In genomic region chr11:94928820-94929219, GRCm38 (mm10) we compare ENCODE assay signal across 8 mouse cellular contexts. TPM values are rescaled to one million over a fixed set of nuclear protein-coding genes. Genes with fewer than 3 reads are reported as not detected.
DNase-seq lines count a peak whose midpoint lies in the region; ATAC-seq and TF ChIP-seq lines count a peak whose summit lies in the region.

No protein-coding gene starts in this region.

- peak overlapping the region; percentile 96 for H3K27ac ChIP-seq in embryonic facial prominence, embryonic 13.5 days
- peak overlapping the region; percentile 89 for H3K27ac ChIP-seq in heart, embryonic 10.5 days
- H3K27ac ChIP-seq in liver, postnatal 0 days (ENCODE audit: low read depth): no peak overlapping the region
- no peak overlapping the region for H3K27ac ChIP-seq in neural tube, embryonic 14.5 days (ENCODE audit: low read depth, low read length)

- peak; percentile 82 for ATAC-seq in embryonic facial prominence, embryonic 13.5 days (ENCODE audit: insufficient number of reproducible peaks, insufficient read depth, low FRiP score, low TSS enrichment, low read depth)
- ATAC-seq in liver, postnatal 0 days: peak; percentile 83; the same call in 1 of the 2 replicates
- ATAC-seq in neural tube, embryonic 14.5 days (ENCODE audit: low read depth): peak; percentile 68

- DNase-seq in cerebellum, postnatal 14 days: peak; percentile 58 to 74
- DNase-seq in cerebellum, adult 8-10 months: no peak
- DNase-seq in heart, embryonic 10.5 days (ENCODE audit: low spot score): peak; percentile 97
- DNase-seq in kidney, adult 18-20 months: peak; percentile 63
- peak; percentile 69 for DNase-seq in liver, postnatal 0 days
- peak; percentile 68 to 87 for DNase-seq in urinary bladder, postnatal 36 days (ENCODE audit: low spot score in 2 of 2)

- no peaks in the 10 kb centered on the region for H3K27me3 ChIP-seq in embryonic facial prominence, embryonic 13.5 days
- peaks cover 23% of the 10 kb centered on the region for H3K27me3 ChIP-seq in heart, embryonic 10.5 days (ENCODE audit: insufficient read depth, poor library complexity, severe bottlenecking)
- H3K27me3 ChIP-seq in liver, postnatal 0 days (ENCODE audit: insufficient read depth, low read length): peaks cover 15% of the 10 kb centered on the region
- H3K27me3 ChIP-seq in neural tube, embryonic 14.5 days (ENCODE audit: control insufficient read depth, insufficient read depth, low read length): 0 out of 2 replicates have a peak, but pooled peaks cover 2% of the 10 kb centered on the region

- H3K4me2 ChIP-seq in embryonic facial prominence, embryonic 13.5 days: peak overlapping the region; percentile 48
- H3K4me2 ChIP-seq in liver, postnatal 0 days (ENCODE audit: low read depth, low read length): 0 out of 2 replicates have a peak overlapping the region, but pooled peaks have one; percentile 18
- H3K4me2 ChIP-seq in neural tube, embryonic 14.5 days (ENCODE audit: low read depth, low read length): no peak overlapping the region

- H3K9me3 ChIP-seq in embryonic facial prominence, embryonic 13.5 days: no peaks in the 10 kb centered on the region
- no peaks in the 10 kb centered on the region for H3K9me3 ChIP-seq in heart, embryonic 10.5 days
- no peaks in the 10 kb centered on the region for H3K9me3 ChIP-seq in liver, postnatal 0 days (ENCODE audit: low read length)
- H3K9me3 ChIP-seq in neural tube, embryonic 14.5 days (ENCODE audit: control insufficient read depth, low read length): no peaks in the 10 kb centered on the region

- whole genome bisulfite sequencing in embryonic facial prominence, embryonic 13.5 days: 7% methylated on average over 13 of the region's 13 CpGs
- under 1% methylated on average over 13 of the region's 13 CpGs for WGBS in heart, embryonic 10.5 days
- 13% methylated on average over 12 of the region's 13 CpGs for WGBS in liver, postnatal 0 days (ENCODE audit: insufficient replicate concordance)
- 4% methylated on average over 13 of the region's 13 CpGs for WGBS in neural tube, embryonic 14.5 days

- TF ChIP-seq CTCF in liver, postnatal 0 days (IDR thresholded peaks at IDR 0.05; ENCODE audit: low read depth): no peak

- H3K9ac ChIP-seq in embryonic facial prominence, embryonic 13.5 days: peak overlapping the region; percentile 61; the same call in 1 of the 2 replicates
- no peak overlapping the region; the same call in 1 of the 2 replicates for H3K9ac ChIP-seq in liver, postnatal 0 days (replicated peaks)
- H3K9ac ChIP-seq in neural tube, embryonic 14.5 days (replicated peaks; ENCODE audit: low read depth, low read length): no peak overlapping the region

- TF ChIP-seq EP300 in liver, postnatal 0 days (IDR thresholded peaks at IDR 0.05; ENCODE audit: low read depth): no peak

- peak overlapping the region; percentile 9; the same call in 1 of the 2 replicates for H3K4me3 ChIP-seq in embryonic facial prominence, embryonic 13.5 days
- peak overlapping the region; percentile 35 for H3K4me3 ChIP-seq in heart, embryonic 10.5 days
- no peak overlapping the region for H3K4me3 ChIP-seq in liver, postnatal 0 days (ENCODE audit: low read depth, low read length)
- H3K4me3 ChIP-seq in neural tube, embryonic 14.5 days (ENCODE audit: low read depth, low read length): no peak overlapping the region

- H3K4me1 ChIP-seq in embryonic facial prominence, embryonic 13.5 days: peaks cover 65% of the 10 kb centered on the region
- H3K4me1 ChIP-seq in heart, embryonic 10.5 days: peaks cover 59% of the 10 kb centered on the region
- peaks cover 3% of the 10 kb centered on the region; the same call in 1 of the 2 replicates for H3K4me1 ChIP-seq in liver, postnatal 0 days (ENCODE audit: insufficient read depth)
- peaks cover 3% of the 10 kb centered on the region; the same call in 1 of the 2 replicates for H3K4me1 ChIP-seq in neural tube, embryonic 14.5 days (ENCODE audit: control insufficient read depth, insufficient read depth, low read length)

- no peaks in the 10 kb centered on the region for H3K36me3 ChIP-seq in embryonic facial prominence, embryonic 13.5 days
- no peaks in the 10 kb centered on the region for H3K36me3 ChIP-seq in heart, embryonic 10.5 days
- no peaks in the 10 kb centered on the region for H3K36me3 ChIP-seq in liver, postnatal 0 days (replicated peaks; ENCODE audit: insufficient read depth, low read length)
- H3K36me3 ChIP-seq in neural tube, embryonic 14.5 days (ENCODE audit: control insufficient read depth, insufficient read depth, low read length): no peaks in the 10 kb centered on the region

RNA-seq across cellular contexts. Expression of gene Col1a1, which starts 7.2 kb away (rescaled TPM):
- 1,060 and 1,259 TPM in 2 replicates for polyA plus RNA-seq in embryonic facial prominence, embryonic 13.5 days (2015; fragmentation: Nextera tagmentation; extraction: Ambion mirVana)
- polyA plus RNA-seq in heart, embryonic 10.5 days (2016; fragmentation: Nextera tagmentation; extraction: Ambion mirVana): 146 and 311 TPM in 2 replicates
- polyA plus RNA-seq in liver, postnatal 0 days (2015; fragmentation: Nextera tagmentation; extraction: Ambion mirVana): 29.8 and 37.8 TPM in 2 replicates
- polyA plus RNA-seq in neural tube, embryonic 14.5 days (2014; fragmentation: Nextera tagmentation; extraction: Ambion mirVana): 7.4 and 239 TPM in 2 replicates

RNA-seq across cellular contexts. Expression of gene Hils1, which starts 38.6 kb away (rescaled TPM):
- polyA plus RNA-seq in embryonic facial prominence, embryonic 13.5 days (2015; fragmentation: Nextera tagmentation; extraction: Ambion mirVana): not detected in 2 replicates
- polyA plus RNA-seq in heart, embryonic 10.5 days (2016; fragmentation: Nextera tagmentation; extraction: Ambion mirVana): 0.22 TPM in 1 of 2 replicates, not detected in the other
- not detected in 2 replicates for polyA plus RNA-seq in liver, postnatal 0 days (2015; fragmentation: Nextera tagmentation; extraction: Ambion mirVana)
- not detected in 2 replicates for polyA plus RNA-seq in neural tube, embryonic 14.5 days (2014; fragmentation: Nextera tagmentation; extraction: Ambion mirVana)

RNA-seq across cellular contexts. Expression of gene Sgca, which starts 47.3 kb away (rescaled TPM):
- polyA plus RNA-seq in embryonic facial prominence, embryonic 13.5 days (2015; fragmentation: Nextera tagmentation; extraction: Ambion mirVana): 1.1 and 1.5 TPM in 2 replicates
- 12.5 and 25.8 TPM in 2 replicates for polyA plus RNA-seq in heart, embryonic 10.5 days (2016; fragmentation: Nextera tagmentation; extraction: Ambion mirVana)
- 0.13 and 0.96 TPM in 2 replicates for polyA plus RNA-seq in liver, postnatal 0 days (2015; fragmentation: Nextera tagmentation; extraction: Ambion mirVana)
- not detected in 2 replicates for polyA plus RNA-seq in neural tube, embryonic 14.5 days (2014; fragmentation: Nextera tagmentation; extraction: Ambion mirVana)

Comparison
In these comparisons a context has a peak if more than half of its experiments do, and no peak if none do; other contexts are left out.
1. H3K27ac ChIP-seq: peak in embryonic facial prominence, embryonic 13.5 days (single experiment) and heart, embryonic 10.5 days (single experiment); none in liver, postnatal 0 days (single experiment) and neural tube, embryonic 14.5 days (single experiment).
2. H3K4me3 ChIP-seq: peak in embryonic facial prominence, embryonic 13.5 days (single experiment) and heart, embryonic 10.5 days (single experiment); none in liver, postnatal 0 days (single experiment) and neural tube, embryonic 14.5 days (single experiment).
3. Peak in every context shown above with its lines, with median percentiles within 50 percentile points of each other: ATAC-seq.